Mouse (Mus musculus) embryonic facial prominence, embryonic 13.5 days (tissue): ENCODE measurements around the gene Ppp3ca. TPM values are rescaled to one million over a fixed set of nuclear protein-coding genes. Genes with fewer than 3 reads are reported as not detected.

Experiments
- ATAC-seq: fragments of 200-750 bp; cut with Nextera tagmentation; 2 replicates; pipeline ENCODE4 v1.8.0; 2017; ENCODE audit warnings: low read depth; ENCODE audit not compliant: insufficient number of reproducible peaks, insufficient read depth, low FRiP score, low TSS enrichment
- H3K27ac ChIP-seq: fragments of 300-500 bp; sonication (generic); 2 replicates; pipeline ENCODE4 v1.5.1; 2015; ENCODE audit warnings: moderate library complexity, mild to moderate bottlenecking, inconsistent platforms
- H3K27me3 ChIP-seq: fragments of 300-500 bp; sonication (generic); 2 replicates; pipeline ENCODE4 v1.6.1; 2015; ENCODE audit warnings: mild to moderate bottlenecking, inconsistent platforms
- H3K36me3 ChIP-seq: fragments of 300-500 bp; sonication (generic); 2 replicates; pipeline ENCODE4 v1.6.1; 2015; ENCODE audit warnings: mild to moderate bottlenecking, inconsistent platforms
- H3K4me1 ChIP-seq: fragments of 300-500 bp; sonication (generic); 2 replicates; pipeline ENCODE4 v1.6.1; 2015; ENCODE audit warnings: inconsistent platforms
- H3K4me2 ChIP-seq: fragments of 300-500 bp; sonication (generic); 2 replicates; pipeline ENCODE4 v1.6.1; 2015; ENCODE audit warnings: moderate library complexity, mild to moderate bottlenecking, inconsistent platforms
- H3K4me3 ChIP-seq: fragments of 300-500 bp; sonication (generic); 2 replicates; pipeline ENCODE4 v1.5.1; 2015; ENCODE audit warnings: mild to moderate bottlenecking, inconsistent platforms
- H3K9ac ChIP-seq: fragments of 300-500 bp; sonication (generic); 2 replicates; pipeline ENCODE4 v1.6.1; 2015; ENCODE audit warnings: mild to moderate bottlenecking, inconsistent platforms
- H3K9me3 ChIP-seq: fragments of 300-500 bp; sonication (generic); 2 replicates; pipeline ENCODE4 v1.6.1; 2016; ENCODE audit warnings: inconsistent platforms
- WGBS: fragments of 180-500 bp; shearing (Covaris S2); methylation state at CpG from one replicate; pipeline ENCODE4 v1.1.7; 2015; ENCODE audit warnings: mixed read lengths; 5-methylcytosine and 5-hydroxymethylcytosine counted together
- polyA plus RNA-seq: library from polyadenylated mRNA; unstranded; fragments of >200 nt; fragmentation: Nextera tagmentation; extraction: Ambion mirVana; gene quantifications from 2 replicates; pipeline ENCODE4 v1.2.1, GENCODE M21; 2015

The Ppp3ca gene
- polyA plus RNA-seq, 1 experiment from 2014 or later = 92.4 TPM

GRCm38 (mm10) chr3:136871772-136872532, 202.0 kb downstream of the Ppp3ca start:
- H3K36me3 ChIP-seq = no peaks in the 10 kb centered on the region
- H3K9me3 ChIP-seq = no peaks in the 10 kb centered on the region
- no peaks in the 10 kb centered on the region for H3K27me3 ChIP-seq
- WGBS = 60% methylated on average over 14 of the region's 14 CpGs
- H3K4me1 ChIP-seq = peaks cover 32% of the 10 kb centered on the region
- ATAC-seq = no peak
- peak overlapping the region; percentile 24; the same call in 1 of the 2 replicates for H3K27ac ChIP-seq
- H3K4me2 ChIP-seq = 0 out of 2 replicates have a peak overlapping the region, but pooled peaks have one; percentile 2
- H3K4me3 ChIP-seq = no peak overlapping the region
- no peak overlapping the region for H3K9ac ChIP-seq

DNA sequence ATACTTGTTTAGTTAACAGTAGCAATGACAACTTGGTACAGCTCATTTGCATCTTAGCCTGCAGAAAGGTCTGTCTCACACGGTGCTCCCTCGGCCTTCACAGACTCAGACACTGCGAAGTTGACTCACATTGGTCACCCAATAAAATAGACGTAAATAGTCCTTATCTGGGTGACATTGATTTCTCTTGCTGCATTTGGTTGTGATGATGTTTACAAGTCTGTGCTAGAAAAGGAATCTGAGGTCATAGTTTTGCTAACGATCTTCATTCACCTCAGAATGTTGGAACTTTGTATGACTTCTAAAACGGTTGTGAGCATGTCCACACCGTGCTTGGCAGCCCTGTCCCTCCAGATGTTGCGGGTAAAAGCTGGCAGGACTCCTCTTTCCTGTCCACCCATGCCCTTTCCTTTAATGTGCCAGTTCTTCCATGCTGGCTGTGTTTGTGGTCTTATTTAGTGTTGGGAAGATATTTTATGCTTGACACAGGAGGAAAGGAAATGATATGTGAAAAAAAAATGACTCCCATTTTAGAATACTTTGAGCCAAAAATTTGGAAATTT, 202.7 kb downstream of the Ppp3ca start:
- no peaks in the 10 kb centered on the region for H3K27me3 ChIP-seq
- H3K4me3 ChIP-seq = no peak overlapping the region
- no peaks in the 10 kb centered on the region for H3K36me3 ChIP-seq
- ATAC-seq = no peak
- no peaks in the 10 kb centered on the region for H3K9me3 ChIP-seq
- no peak overlapping the region for H3K27ac ChIP-seq
- WGBS = 78% methylated on average over 8 of the region's 8 CpGs
- peaks cover 32% of the 10 kb centered on the region for H3K4me1 ChIP-seq
- no peak overlapping the region for H3K4me2 ChIP-seq
- H3K9ac ChIP-seq = no peak overlapping the region

DNA sequence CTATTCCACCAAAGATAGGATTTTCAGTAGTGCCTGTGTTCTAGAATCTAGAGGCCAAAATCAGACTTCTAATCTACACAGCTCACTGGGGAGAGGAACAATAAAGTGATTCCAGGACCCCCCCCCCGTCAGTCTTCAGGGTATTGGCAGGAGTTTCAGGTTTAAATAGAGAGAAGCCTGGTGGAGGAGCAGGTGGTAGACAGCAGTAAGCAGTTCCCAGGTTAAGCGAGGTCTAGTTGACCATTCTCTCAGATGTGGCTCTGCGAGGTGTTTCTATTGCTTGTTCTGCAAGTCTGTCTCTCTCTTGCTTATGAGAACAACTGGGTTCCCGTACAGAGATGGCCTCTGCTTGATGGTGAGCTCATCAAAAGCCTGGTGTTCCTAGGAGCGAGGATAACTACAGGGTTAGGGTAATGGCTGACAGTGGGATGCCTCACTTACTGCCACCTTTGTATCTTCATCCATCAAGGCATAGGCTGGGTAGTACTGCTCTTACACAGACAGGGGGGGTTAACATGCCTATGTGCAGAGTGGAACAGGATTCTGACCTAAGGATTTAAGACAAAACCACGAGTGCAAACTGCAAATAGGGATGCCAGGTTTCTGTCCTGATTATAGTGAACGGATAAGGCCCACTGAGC, 204.0 kb downstream of the Ppp3ca start:
- Histone ChIP-seq H3K9ac (no peak overlapping the region), H3K36me3 (no peaks in the 10 kb centered on the region), H3K4me2 (no peak overlapping the region), H3K4me3 (no peak overlapping the region), H3K4me1 (peaks cover 34% of the 10 kb centered on the region), H3K27me3 (no peaks in the 10 kb centered on the region), H3K9me3 (no peaks in the 10 kb centered on the region), H3K27ac (no peak overlapping the region)
- no peak for ATAC-seq
- 88% methylated on average over 7 of the region's 7 CpGs for WGBS

- Histone ChIP-seq H3K4me2 (no peak overlapping the region), H3K27ac (no peak overlapping the region), H3K9me3 (no peaks in the 10 kb centered on the region), H3K36me3 (no peaks in the 10 kb centered on the region), H3K4me1 (peaks cover 34% of the 10 kb centered on the region), H3K4me3 (no peak overlapping the region), H3K9ac (no peak overlapping the region), H3K27me3 (no peaks in the 10 kb centered on the region)
- no peak for ATAC-seq
- WGBS = 67% methylated on average over 5 of the region's 5 CpGs
Observed at GRCm38 (mm10) chr3:136874566-136874965, 204.6 kb downstream of the Ppp3ca start.

DNA sequence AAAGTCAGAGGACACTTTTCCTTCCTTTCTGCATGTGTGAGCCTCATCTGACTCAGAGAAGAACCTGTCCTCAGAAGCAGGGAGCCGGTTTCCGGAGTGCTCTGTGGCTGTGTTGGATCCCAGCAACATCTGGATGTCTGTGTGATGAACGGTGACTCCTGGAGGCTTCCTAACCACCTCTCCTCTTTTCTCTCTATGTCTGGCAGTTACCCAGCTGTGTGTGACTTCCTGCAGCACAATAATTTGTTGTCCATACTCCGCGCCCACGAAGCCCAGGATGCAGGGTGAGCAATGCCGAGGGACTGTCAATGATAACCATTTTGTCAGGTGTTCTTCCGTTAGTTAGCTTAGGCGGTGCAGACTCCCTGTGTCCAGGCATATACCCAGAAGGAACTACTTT, 217.8 kb downstream of the Ppp3ca start:
- WGBS = 87% methylated on average over 9 of the region's 9 CpGs
- Histone ChIP-seq H3K9ac (no peak overlapping the region), H3K27me3 (no peaks in the 10 kb centered on the region), H3K4me3 (no peak overlapping the region), H3K36me3 (peaks cover 7% of the 10 kb centered on the region; the same call in 1 of the 2 replicates), H3K4me1 (no peaks in the 10 kb centered on the region), H3K27ac (no peak overlapping the region), H3K4me2 (no peak overlapping the region), H3K9me3 (no peaks in the 10 kb centered on the region)
- no peak for ATAC-seq

- Histone ChIP-seq H3K4me3 (no peak overlapping the region), H3K9ac (no peak overlapping the region), H3K9me3 (no peaks in the 10 kb centered on the region), H3K4me1 (no peaks in the 10 kb centered on the region), H3K4me2 (no peak overlapping the region), H3K27me3 (no peaks in the 10 kb centered on the region), H3K36me3 (peaks cover 30% of the 10 kb centered on the region), H3K27ac (no peak overlapping the region)
- 38% methylated on average over 3 of the region's 3 CpGs for WGBS
- no peak for ATAC-seq
Observed at GRCm38 (mm10) chr3:136892140-136892539, 222.2 kb downstream of the Ppp3ca start.

GRCm38 (mm10) chr3:136893596-136894402, 223.9 kb downstream of the Ppp3ca start:
- H3K4me1 ChIP-seq = no peaks in the 10 kb centered on the region
- H3K27me3 ChIP-seq = no peaks in the 10 kb centered on the region
- H3K9me3 ChIP-seq = no peaks in the 10 kb centered on the region
- H3K4me3 ChIP-seq = no peak overlapping the region
- no peak for ATAC-seq
- peaks cover 37% of the 10 kb centered on the region for H3K36me3 ChIP-seq
- no peak overlapping the region for H3K9ac ChIP-seq
- WGBS = 78% methylated on average over 18 of the region's 18 CpGs
- H3K4me2 ChIP-seq = no peak overlapping the region
- H3K27ac ChIP-seq = no peak overlapping the region

DNA sequence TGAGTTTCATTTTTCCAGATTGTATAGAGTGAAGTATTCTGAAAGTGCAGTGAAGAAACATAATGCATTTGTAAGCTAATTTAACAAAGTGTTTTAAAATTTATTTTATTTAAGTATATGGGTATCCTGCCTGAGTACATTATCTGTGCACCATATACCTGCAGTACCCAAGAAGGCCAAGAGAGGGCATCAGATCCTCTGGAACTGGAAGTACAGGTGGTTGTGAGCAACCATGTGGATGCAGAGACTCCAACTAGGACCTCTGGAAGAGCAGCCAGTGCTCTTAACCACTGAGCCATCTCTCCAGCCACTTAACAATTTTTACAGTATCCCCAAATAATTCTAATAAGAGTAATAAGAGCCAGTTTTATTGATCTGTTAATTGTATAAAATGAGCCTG, 225.6 kb downstream of the Ppp3ca start:
- no peak overlapping the region for H3K4me3 ChIP-seq
- no peak for ATAC-seq
- H3K9ac ChIP-seq = no peak overlapping the region
- no peaks in the 10 kb centered on the region for H3K27me3 ChIP-seq
- peaks cover 37% of the 10 kb centered on the region for H3K36me3 ChIP-seq
- H3K9me3 ChIP-seq = no peaks in the 10 kb centered on the region
- H3K4me2 ChIP-seq = no peak overlapping the region
- H3K27ac ChIP-seq = no peak overlapping the region
- peaks cover 6% of the 10 kb centered on the region; the same call in 1 of the 2 replicates for H3K4me1 ChIP-seq

- Histone ChIP-seq H3K27me3 (no peaks in the 10 kb centered on the region), H3K27ac (no peak overlapping the region), H3K4me2 (no peak overlapping the region), H3K4me1 (peaks cover 9% of the 10 kb centered on the region; the same call in 1 of the 2 replicates), H3K4me3 (no peak overlapping the region), H3K9me3 (no peaks in the 10 kb centered on the region), H3K9ac (no peak overlapping the region), H3K36me3 (peaks cover 37% of the 10 kb centered on the region)
- ATAC-seq = no peak
- WGBS = 91% methylated on average over 4 of the region's 4 CpGs
Observed at GRCm38 (mm10) chr3:136896276-136896675, 226.4 kb downstream of the Ppp3ca start.

DNA sequence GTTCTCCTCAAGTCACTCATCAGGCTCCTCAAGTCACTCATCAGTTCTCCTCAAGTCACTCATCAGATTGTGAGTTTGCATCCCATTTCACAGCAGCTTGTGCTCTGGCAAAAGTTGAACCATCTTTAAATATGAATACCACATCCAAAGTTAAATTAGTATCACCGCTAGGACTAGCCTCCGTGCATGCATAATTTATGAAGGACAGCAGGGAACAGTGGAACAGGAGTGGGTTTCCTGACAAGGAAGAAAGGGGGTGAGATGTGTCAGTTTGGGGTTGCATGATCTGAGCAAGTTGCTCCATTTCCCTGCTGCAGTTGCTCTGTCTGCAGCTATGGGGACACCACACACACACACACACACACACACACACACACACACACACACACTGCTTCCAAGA, 229.8 kb downstream of the Ppp3ca start:
- H3K27me3 ChIP-seq = no peaks in the 10 kb centered on the region
- no peak overlapping the region for H3K27ac ChIP-seq
- peaks cover 9% of the 10 kb centered on the region; the same call in 1 of the 2 replicates for H3K4me1 ChIP-seq
- H3K4me3 ChIP-seq = no peak overlapping the region
- no peak overlapping the region for H3K4me2 ChIP-seq
- H3K9ac ChIP-seq = no peak overlapping the region
- no peak for ATAC-seq
- WGBS = 68% methylated on average over 2 of the region's 2 CpGs
- H3K36me3 ChIP-seq = peaks cover 39% of the 10 kb centered on the region
- no peaks in the 10 kb centered on the region for H3K9me3 ChIP-seq

GRCm38 (mm10) chr3:136900986-136901385, 231.1 kb downstream of the Ppp3ca start:
- WGBS = 80% methylated on average over 6 of the region's 6 CpGs

More at GRCm38 (mm10) chr3:136900986-136901385, 231.1 kb downstream of the Ppp3ca start:
- Histone ChIP-seq H3K9me3 (no peaks in the 10 kb centered on the region), H3K36me3 (peaks cover 32% of the 10 kb centered on the region), H3K27me3 (no peaks in the 10 kb centered on the region), H3K27ac (no peak overlapping the region), H3K4me2 (no peak overlapping the region), H3K9ac (no peak overlapping the region), H3K4me3 (no peak overlapping the region), H3K4me1 (peaks cover 9% of the 10 kb centered on the region; the same call in 1 of the 2 replicates)
- no peak for ATAC-seq
